7 mouse cellular contexts compared by ENCODE assay signal in the genomic region with DNA sequence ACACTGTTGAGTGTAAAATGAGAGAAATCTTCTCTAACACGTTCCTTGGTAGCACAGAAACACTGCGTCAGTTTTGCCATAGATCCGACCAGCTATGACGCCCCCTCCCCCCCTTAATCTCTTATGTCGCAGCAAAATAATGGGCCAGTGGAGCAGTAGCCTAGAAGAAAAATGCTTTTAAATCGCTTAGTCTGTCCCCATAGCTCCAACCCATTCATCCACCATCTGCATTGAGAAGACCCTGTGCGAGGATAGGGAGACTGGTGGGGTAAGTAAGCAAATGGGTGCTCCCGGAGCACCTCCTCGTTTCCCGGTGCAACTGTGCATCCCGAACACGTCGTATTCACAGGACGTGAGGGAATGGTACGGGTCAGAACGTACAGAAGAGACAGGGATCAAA. TPM values are rescaled to one million over a fixed set of nuclear protein-coding genes. Genes with fewer than 3 reads are reported as not detected.
DNase-seq lines count a peak whose midpoint lies in the region; ATAC-seq and TF ChIP-seq lines count a peak whose summit lies in the region.

No protein-coding gene starts in this region.

- TF ChIP-seq POLR2A in lung, adult 2 months (IDR thresholded peaks at IDR 0.05; ENCODE audit: borderline replicate concordance, extremely low read depth, low read depth, low read length) = no peak
- TF ChIP-seq POLR2A in bone marrow macrophage, adult 2 months (IDR thresholded peaks at IDR 0.05; ENCODE audit: borderline replicate concordance, low read depth, low read length) = no peak

- peak; percentile 20; the same call in 1 of the 2 replicates for ATAC-seq in forebrain, embryonic 13.5 days
- ATAC-seq in liver, postnatal 0 days = no peak
- ATAC-seq in granulocyte monocyte progenitor cell, adult 5-6 weeks (replicated peaks; ENCODE audit: poor library complexity, severe bottlenecking) = no peak

- peak overlapping the region; percentile 84 for H3K4me2 ChIP-seq in forebrain, embryonic 13.5 days
- peak overlapping the region; percentile 94 for H3K4me2 ChIP-seq in liver, postnatal 0 days (ENCODE audit: low read depth, low read length)

- TF ChIP-seq EP300 in liver, postnatal 0 days (IDR thresholded peaks at IDR 0.05; ENCODE audit: low read depth) = no peak

- H3K36me3 ChIP-seq in forebrain, embryonic 13.5 days (ENCODE audit: poor library complexity, severe bottlenecking) = no peaks in the 10 kb centered on the region
- H3K36me3 ChIP-seq in liver, postnatal 0 days (replicated peaks; ENCODE audit: insufficient read depth, low read length) = no peaks in the 10 kb centered on the region

- TF ChIP-seq CTCF in lung, adult 2 months (IDR thresholded peaks at IDR 0.05; ENCODE audit: insufficient read depth, low read length) = no peak
- no peak for TF ChIP-seq CTCF in bone marrow macrophage, adult 2 months (IDR thresholded peaks at IDR 0.05; ENCODE audit: low read depth, low read length)
- TF ChIP-seq CTCF in liver, postnatal 0 days (IDR thresholded peaks at IDR 0.05; ENCODE audit: low read depth) = no peak

- under 1% methylated on average over 16 of the region's 16 CpGs for WGBS in lung, adult 2 months
- under 1% methylated on average over 16 of the region's 16 CpGs for WGBS in forebrain, embryonic 13.5 days
- WGBS in liver, postnatal 0 days (ENCODE audit: insufficient replicate concordance) = under 1% methylated on average over 16 of the region's 16 CpGs

- peaks cover 4% of the 10 kb centered on the region; the same call in 1 of the 2 replicates for H3K4me1 ChIP-seq in lung, adult 2 months (ENCODE audit: control insufficient read depth, insufficient read depth, low read length)
- H3K4me1 ChIP-seq in bone marrow macrophage, adult 2 months (ENCODE audit: control insufficient read depth, insufficient read depth, low read length) = peaks cover 4% of the 10 kb centered on the region
- H3K4me1 ChIP-seq in forebrain, embryonic 13.5 days = peaks cover 24% of the 10 kb centered on the region
- peaks cover 17% of the 10 kb centered on the region for H3K4me1 ChIP-seq in liver, postnatal 0 days (ENCODE audit: insufficient read depth)

- peak overlapping the region; percentile 47; the same call in 1 of the 2 replicates for H3K27ac ChIP-seq in bone marrow macrophage, adult 2 months (ENCODE audit: insufficient read depth, low read depth, low read length)
- peak overlapping the region; percentile 83 for H3K27ac ChIP-seq in forebrain, embryonic 13.5 days
- H3K27ac ChIP-seq in liver, postnatal 0 days (ENCODE audit: low read depth) = peak overlapping the region; percentile 71

- peak overlapping the region; percentile 86 for H3K9ac ChIP-seq in forebrain, embryonic 13.5 days
- peak overlapping the region; percentile 81 for H3K9ac ChIP-seq in liver, postnatal 0 days (replicated peaks)

- H3K4me3 ChIP-seq in lung, adult 2 months (replicated peaks; ENCODE audit: extremely low read depth, low read depth, low read length) = peak overlapping the region; percentile 89
- H3K4me3 ChIP-seq in bone marrow macrophage, adult 2 months (ENCODE audit: insufficient read depth, low read length) = peak overlapping the region; percentile 75
- peak overlapping the region; percentile 92 for H3K4me3 ChIP-seq in forebrain, embryonic 13.5 days
- peak overlapping the region; percentile 79 for H3K4me3 ChIP-seq in liver, postnatal 0 days (ENCODE audit: low read depth, low read length)

- H3K9me3 ChIP-seq in forebrain, embryonic 13.5 days (replicated peaks) = no peaks in the 10 kb centered on the region
- no peaks in the 10 kb centered on the region for H3K9me3 ChIP-seq in liver, postnatal 0 days (ENCODE audit: low read length)

- no peaks in the 10 kb centered on the region for H3K27me3 ChIP-seq in forebrain, embryonic 13.5 days
- H3K27me3 ChIP-seq in liver, postnatal 0 days (ENCODE audit: insufficient read depth, low read length) = no peaks in the 10 kb centered on the region

- DNase-seq in lung, adult 2 months = no peak
- no peak for DNase-seq in lung, postnatal 25 days (ENCODE audit: low spot score)
- no peak for DNase-seq in liver, postnatal 0 days
- no peak for DNase-seq in urinary bladder, adult 18-20 months (ENCODE audit: low spot score in 2 of 2)

RNA-seq across cellular contexts. Expression of a gene that starts 0.4 kb away (rescaled TPM):
- polyA plus RNA-seq in lung, adult 2 months (2012; rRNA removed) = 8.1 and 13.0 TPM in 2 replicates
- polyA plus RNA-seq in bone marrow macrophage, adult 2 months (2012; ENCODE audit: insufficient read depth, insufficient read length, missing spikeins) = 16.3 and 16.7 TPM in 2 replicates
- polyA plus RNA-seq in forebrain, embryonic 13.5 days (2015; fragmentation: Nextera tagmentation; extraction: Ambion mirVana) = 44.0 and 46.0 TPM in 2 replicates
- polyA plus RNA-seq in liver, postnatal 0 days (2015; fragmentation: Nextera tagmentation; extraction: Ambion mirVana) = 4.5 and 4.6 TPM in 2 replicates
- 29.3 and 39.9 TPM in 2 replicates for total RNA-seq in granulocyte monocyte progenitor cell, adult 5-6 weeks (2014; fragmentation: Nextera tagmentation)
- total RNA-seq in granulocyte monocyte progenitor cell, adult 5-6 weeks (2017) = 25.9 and 28.0 TPM in 2 replicates

RNA-seq across cellular contexts. Expression of a gene that starts 0.7 kb away (rescaled TPM):
- polyA plus RNA-seq in lung, adult 2 months (2012; rRNA removed) = 1.8 and 2.5 TPM in 2 replicates
- polyA plus RNA-seq in bone marrow macrophage, adult 2 months (2012; ENCODE audit: insufficient read depth, insufficient read length, missing spikeins) = 10.8 and 11.8 TPM in 2 replicates
- polyA plus RNA-seq in forebrain, embryonic 13.5 days (2015; fragmentation: Nextera tagmentation; extraction: Ambion mirVana) = 15.3 and 17.0 TPM in 2 replicates
- 1.4 and 2.1 TPM in 2 replicates for polyA plus RNA-seq in liver, postnatal 0 days (2015; fragmentation: Nextera tagmentation; extraction: Ambion mirVana)
- 4.7 and 8.4 TPM in 2 replicates for total RNA-seq in granulocyte monocyte progenitor cell, adult 5-6 weeks (2014; fragmentation: Nextera tagmentation)
- total RNA-seq in granulocyte monocyte progenitor cell, adult 5-6 weeks (2017) = 3.6 and 5.5 TPM in 2 replicates
